Mouse (Mus musculus) midbrain, embryonic 12.5 days (tissue): ENCODE results near the gene Kifc3. TPM values are rescaled to one million over a fixed set of nuclear protein-coding genes. Genes with fewer than 3 reads are reported as not detected.
A peak's percentile ranks its signal among the peaks of the same experiment; 100 is the strongest.

Experiments
- ATAC-seq: fragments of 200-750 bp; cut with Nextera tagmentation; 2 replicates; pipeline ENCODE4 v1.8.0; 2017; ENCODE audit warnings: low read depth, moderate TSS enrichment, moderate library complexity; ENCODE audit not compliant: low FRiP score
- H3K27ac ChIP-seq: fragments of 300-500 bp; sonication (generic); replicated peaks from 2 replicates; pipeline ENCODE4 v1.5.1; 2016; ENCODE audit warnings: mild to moderate bottlenecking
- H3K27me3 ChIP-seq: fragments of 300-500 bp; sonication (generic); 2 replicates; pipeline ENCODE4 v1.6.1; 2016; ENCODE audit warnings: mild to moderate bottlenecking
- H3K36me3 ChIP-seq: fragments of 300-500 bp; sonication (generic); 2 replicates; pipeline ENCODE4 v1.6.1; 2016
- H3K4me1 ChIP-seq: fragments of 300-500 bp; sonication (generic); 2 replicates; pipeline ENCODE4 v1.6.1; 2016
- H3K4me2 ChIP-seq: fragments of 300-500 bp; sonication (generic); replicated peaks from 2 replicates; pipeline ENCODE4 v1.6.1; 2016; ENCODE audit warnings: mild to moderate bottlenecking, moderate library complexity
- H3K4me3 ChIP-seq: fragments of 300-500 bp; sonication (generic); 2 replicates; pipeline ENCODE4 v1.5.1; 2016; ENCODE audit warnings: mild to moderate bottlenecking
- H3K9ac ChIP-seq: fragments of 300-500 bp; sonication (generic); replicated peaks from 2 replicates; pipeline ENCODE4 v1.6.1; 2016; ENCODE audit warnings: mild to moderate bottlenecking, moderate library complexity
- H3K9me3 ChIP-seq: fragments of 300-500 bp; sonication (generic); 2 replicates; pipeline ENCODE4 v1.6.1; 2016; ENCODE audit warnings: mild to moderate bottlenecking
- WGBS: fragments of 180-500 bp; shearing (Covaris S2); methylation state at CpG from one replicate; pipeline ENCODE4 v1.1.7; 2016; 5-methylcytosine and 5-hydroxymethylcytosine counted together
- polyA plus RNA-seq: library from polyadenylated mRNA; unstranded; fragments of >200 nt; fragmentation: Nextera tagmentation; extraction: Ambion mirVana; gene quantifications from 2 replicates; pipeline ENCODE4 v1.2.1, GENCODE M21; 2016

Gene Kifc3
- polyA plus RNA-seq, 1 experiment from 2014 or later: 10.0 TPM

- ATAC-seq: no peak
- H3K9ac ChIP-seq: no peak overlapping the region
- no peak overlapping the region for H3K4me3 ChIP-seq
- H3K27ac ChIP-seq: no peak overlapping the region
- no peaks in the 10 kb centered on the region for H3K9me3 ChIP-seq
- H3K27me3 ChIP-seq: no peaks in the 10 kb centered on the region
- no peak overlapping the region for H3K4me2 ChIP-seq
- WGBS: 93% methylated on average over 4 of the region's 4 CpGs
- peaks cover 47% of the 10 kb centered on the region for H3K36me3 ChIP-seq
- H3K4me1 ChIP-seq: peaks cover 19% of the 10 kb centered on the region
These were observed 118.4 kb downstream of the Kifc3 start for GRCm38 (mm10) chr8:95084261-95084660.

DNA sequence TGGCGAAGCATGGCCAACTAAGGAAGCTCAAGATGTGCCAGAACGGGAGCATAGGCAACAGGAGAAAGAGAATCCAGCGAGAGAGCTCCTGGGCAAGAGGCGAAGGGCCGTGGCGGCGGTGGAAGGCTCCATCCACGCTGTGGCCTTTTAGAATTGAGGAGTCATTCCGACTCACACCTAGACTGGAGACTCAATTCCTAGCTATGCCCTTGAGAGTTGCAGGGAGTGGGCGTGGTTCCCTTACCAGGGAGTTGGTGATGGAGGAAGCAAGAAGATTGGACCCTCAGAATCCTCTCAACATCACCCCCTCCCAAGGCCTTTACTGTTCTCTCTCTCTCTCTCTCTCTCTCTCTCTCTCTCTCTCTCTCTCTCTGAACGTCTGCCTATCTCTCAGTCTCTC is 121.0 kb downstream of the Kifc3 start:
- H3K27me3 ChIP-seq: no peaks in the 10 kb centered on the region
- peak overlapping the region; percentile 85 for H3K4me3 ChIP-seq
- H3K4me1 ChIP-seq: peaks cover 19% of the 10 kb centered on the region
- ATAC-seq: no peak
- 9% methylated on average over 11 of the region's 11 CpGs for WGBS
- peak overlapping the region; percentile 82 for H3K9ac ChIP-seq
- peak overlapping the region; percentile 68; the same call in 1 of the 2 replicates for H3K27ac ChIP-seq
- no peaks in the 10 kb centered on the region for H3K9me3 ChIP-seq
- H3K36me3 ChIP-seq: peaks cover 21% of the 10 kb centered on the region
- H3K4me2 ChIP-seq: peak overlapping the region; percentile 97

DNA sequence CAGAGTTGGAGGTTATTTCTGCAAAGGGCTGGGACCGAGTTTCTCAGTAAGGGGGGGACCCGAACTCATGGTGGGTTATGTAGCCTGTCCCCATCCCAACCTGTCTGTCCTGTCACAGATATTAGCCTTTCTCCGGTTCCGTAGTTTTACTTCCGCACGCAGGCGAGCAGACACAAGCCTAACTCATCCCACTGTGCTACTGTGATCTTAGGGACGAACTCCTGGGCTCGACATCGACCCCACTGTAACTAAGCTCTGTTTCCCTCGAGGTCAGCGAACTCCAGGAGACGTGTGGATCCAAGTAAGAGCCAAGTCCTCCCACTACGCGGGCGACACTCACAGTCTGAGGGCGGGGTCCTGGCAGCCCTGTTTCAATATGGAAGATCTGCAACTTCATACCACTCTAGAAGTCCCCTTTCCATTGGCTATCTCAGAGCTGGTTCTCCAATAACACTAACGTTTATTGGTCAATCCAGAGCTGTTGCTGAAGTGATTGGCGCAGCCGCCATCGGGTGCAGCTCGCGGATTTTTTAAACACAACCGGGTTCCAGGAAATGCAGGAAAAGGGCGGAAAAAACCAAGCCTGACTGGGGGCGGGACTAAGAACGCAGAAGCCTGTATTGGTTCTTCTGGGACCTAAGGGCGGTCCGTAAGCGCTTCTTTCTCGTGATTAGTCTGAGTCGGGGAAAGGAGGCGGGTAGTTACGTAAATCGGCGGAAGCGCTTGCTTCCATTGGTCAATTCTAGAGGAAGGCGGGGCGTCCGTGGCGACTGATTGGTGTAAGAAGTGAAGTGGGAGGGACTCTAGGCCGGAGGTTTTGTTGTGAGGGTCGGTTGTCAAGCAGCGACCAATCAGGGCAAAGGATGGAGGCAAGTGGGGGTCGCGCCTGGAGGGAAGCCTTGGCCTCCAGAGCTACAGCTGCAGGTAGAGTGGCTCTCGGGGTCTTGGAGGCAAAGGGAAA is 122.0 kb downstream of the Kifc3 start, which contains the start of gene Katnb1:
Katnb1 (plus strand) TSS at position 806 of the 961 bp plus-strand sequence.
- peak; percentile 97 for ATAC-seq
- Histone ChIP-seq H3K27ac (peak within 1 kb of the TSS; percentile 68), H3K9ac (peak within 1 kb of the TSS; percentile 82), H3K4me1 (peaks cover 19% of the 10 kb centered on the region), H3K4me3 (peak within 1 kb of the TSS; percentile 85), H3K36me3 (peaks cover 20% of the 10 kb centered on the region), H3K4me2 (peak within 1 kb of the TSS; percentile 97), H3K9me3 (no peaks in the 10 kb centered on the region), H3K27me3 (no peaks in the 10 kb centered on the region)
- WGBS: under 1% methylated on average over 47 of the region's 47 CpGs

DNA sequence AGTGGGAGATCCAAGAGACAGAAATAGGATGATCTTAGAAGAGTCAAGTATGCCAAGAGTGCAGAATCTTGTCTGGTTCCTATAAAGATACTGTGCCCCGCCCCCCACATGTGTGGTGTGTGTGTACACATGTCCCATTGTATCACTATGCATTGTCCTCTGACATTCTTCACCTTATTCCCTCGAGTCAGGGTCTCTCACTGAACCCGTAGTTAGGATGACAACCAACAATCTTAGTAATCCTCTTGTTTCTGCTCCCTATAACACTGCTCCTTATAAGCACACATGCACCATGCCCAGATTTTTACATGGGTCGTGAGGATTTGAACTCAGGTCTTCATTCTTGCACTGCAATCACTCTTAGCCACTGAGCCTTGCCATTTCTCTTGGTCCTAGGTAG is 123.3 kb downstream of the Kifc3 start:
- 85% methylated on average over 4 of the region's 4 CpGs for WGBS
- Histone ChIP-seq H3K9me3 (no peaks in the 10 kb centered on the region), H3K4me2 (no peak overlapping the region), H3K36me3 (peaks cover 9% of the 10 kb centered on the region; the same call in 1 of the 2 replicates), H3K9ac (no peak overlapping the region), H3K4me3 (no peak overlapping the region), H3K4me1 (peaks cover 19% of the 10 kb centered on the region), H3K27me3 (no peaks in the 10 kb centered on the region), H3K27ac (no peak overlapping the region)
- no peak for ATAC-seq

DNA sequence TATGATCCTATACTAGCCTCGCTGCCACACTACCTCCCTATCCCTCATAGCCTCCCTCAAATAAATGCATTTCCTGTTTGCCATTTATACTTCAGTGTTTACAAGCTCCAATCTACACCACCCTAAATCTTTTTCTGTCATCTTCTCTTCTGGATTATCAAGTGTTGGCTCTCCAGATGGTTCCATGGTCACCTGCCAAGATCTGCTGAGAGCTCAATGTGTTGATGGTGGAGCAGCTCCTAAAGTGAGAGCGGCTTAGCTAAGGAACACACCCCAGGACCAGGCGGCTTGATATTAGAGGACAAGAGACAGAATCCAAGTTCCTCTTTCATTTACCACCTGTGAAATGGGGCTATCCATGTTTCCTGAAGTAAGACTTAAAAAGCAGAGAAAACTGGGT is 124.6 kb downstream of the Kifc3 start:
- H3K4me2 ChIP-seq: no peak overlapping the region
- no peak overlapping the region for H3K27ac ChIP-seq
- H3K27me3 ChIP-seq: no peaks in the 10 kb centered on the region
- ATAC-seq: no peak
- H3K9me3 ChIP-seq: no peaks in the 10 kb centered on the region
- WGBS: 84% methylated on average over 3 of the region's 3 CpGs
- H3K9ac ChIP-seq: no peak overlapping the region
- no peak overlapping the region for H3K4me3 ChIP-seq
- H3K4me1 ChIP-seq: peaks cover 19% of the 10 kb centered on the region
- H3K36me3 ChIP-seq: no peaks in the 10 kb centered on the region

DNA sequence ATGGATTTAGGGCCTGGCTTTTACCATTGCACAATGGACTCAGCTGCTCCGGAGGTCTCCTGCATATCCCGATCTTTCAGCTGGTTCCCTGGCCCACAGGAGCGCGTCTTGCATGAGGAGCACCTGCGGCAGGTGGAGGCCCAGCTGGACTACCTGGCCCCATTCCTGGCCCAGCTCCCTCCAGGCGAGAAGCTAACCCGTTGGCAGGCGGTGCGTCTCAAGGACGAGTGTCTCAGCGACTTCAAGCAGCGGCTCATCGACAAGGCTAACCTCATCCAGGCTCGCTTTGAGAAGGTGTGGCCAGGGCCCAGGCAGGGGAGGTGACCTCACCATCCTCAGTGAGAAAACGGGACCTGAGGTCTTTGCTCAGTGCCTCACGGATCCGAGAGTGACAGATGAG is 126.5 kb downstream of the Kifc3 start:
- Histone ChIP-seq H3K9me3 (no peaks in the 10 kb centered on the region), H3K9ac (no peak overlapping the region), H3K4me2 (no peak overlapping the region), H3K27ac (no peak overlapping the region), H3K36me3 (no peaks in the 10 kb centered on the region), H3K27me3 (no peaks in the 10 kb centered on the region), H3K4me3 (no peak overlapping the region), H3K4me1 (peaks cover 3% of the 10 kb centered on the region)
- no peak for ATAC-seq
- 82% methylated on average over 17 of the region's 17 CpGs for WGBS

- Histone ChIP-seq H3K27ac (no peak overlapping the region), H3K4me1 (peaks cover 3% of the 10 kb centered on the region), H3K9ac (no peak overlapping the region), H3K4me2 (no peak overlapping the region), H3K36me3 (no peaks in the 10 kb centered on the region), H3K4me3 (no peak overlapping the region), H3K27me3 (no peaks in the 10 kb centered on the region), H3K9me3 (no peaks in the 10 kb centered on the region)
- 71% methylated on average over 3 of the region's 3 CpGs for WGBS
- ATAC-seq: no peak
These were observed 127.1 kb downstream of the Kifc3 start for GRCm38 (mm10) chr8:95075504-95075903.

DNA sequence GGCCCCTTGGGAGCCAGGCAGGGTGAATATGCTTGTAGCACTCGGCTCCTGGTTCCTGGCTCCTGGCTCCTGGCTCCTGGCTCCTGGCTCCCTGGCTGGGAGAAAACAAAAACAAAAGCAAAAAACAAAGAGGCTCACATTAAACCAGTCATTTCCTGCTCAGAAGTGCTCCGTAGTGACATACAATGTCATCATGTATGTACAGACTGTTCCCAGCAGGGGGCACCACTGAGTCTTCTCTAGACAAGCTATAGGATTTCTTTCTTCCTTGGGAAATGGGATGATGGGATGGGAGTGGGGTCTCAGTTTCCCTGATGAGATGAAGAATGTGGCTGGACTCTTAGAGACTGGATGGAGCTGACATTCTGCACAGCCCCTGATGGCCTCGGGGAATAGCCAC is 135.0 kb downstream of the Kifc3 start:
- Histone ChIP-seq H3K27ac (no peak overlapping the region), H3K4me1 (no peaks in the 10 kb centered on the region), H3K4me3 (no peak overlapping the region), H3K4me2 (no peak overlapping the region), H3K27me3 (no peaks in the 10 kb centered on the region), H3K9ac (no peak overlapping the region), H3K9me3 (no peaks in the 10 kb centered on the region), H3K36me3 (no peaks in the 10 kb centered on the region)
- WGBS: 55% methylated on average over 3 of the region's 3 CpGs
- ATAC-seq: no peak

GRCm38 (mm10) chr8:95064531-95064930 is 138.1 kb downstream of the Kifc3 start:
- Histone ChIP-seq H3K4me1 (no peaks in the 10 kb centered on the region), H3K27ac (no peak overlapping the region), H3K9me3 (no peaks in the 10 kb centered on the region), H3K4me3 (no peak overlapping the region), H3K4me2 (no peak overlapping the region), H3K9ac (no peak overlapping the region), H3K36me3 (no peaks in the 10 kb centered on the region), H3K27me3 (no peaks in the 10 kb centered on the region)
- 91% methylated on average over 2 of the region's 2 CpGs for WGBS
- no peak for ATAC-seq

DNA sequence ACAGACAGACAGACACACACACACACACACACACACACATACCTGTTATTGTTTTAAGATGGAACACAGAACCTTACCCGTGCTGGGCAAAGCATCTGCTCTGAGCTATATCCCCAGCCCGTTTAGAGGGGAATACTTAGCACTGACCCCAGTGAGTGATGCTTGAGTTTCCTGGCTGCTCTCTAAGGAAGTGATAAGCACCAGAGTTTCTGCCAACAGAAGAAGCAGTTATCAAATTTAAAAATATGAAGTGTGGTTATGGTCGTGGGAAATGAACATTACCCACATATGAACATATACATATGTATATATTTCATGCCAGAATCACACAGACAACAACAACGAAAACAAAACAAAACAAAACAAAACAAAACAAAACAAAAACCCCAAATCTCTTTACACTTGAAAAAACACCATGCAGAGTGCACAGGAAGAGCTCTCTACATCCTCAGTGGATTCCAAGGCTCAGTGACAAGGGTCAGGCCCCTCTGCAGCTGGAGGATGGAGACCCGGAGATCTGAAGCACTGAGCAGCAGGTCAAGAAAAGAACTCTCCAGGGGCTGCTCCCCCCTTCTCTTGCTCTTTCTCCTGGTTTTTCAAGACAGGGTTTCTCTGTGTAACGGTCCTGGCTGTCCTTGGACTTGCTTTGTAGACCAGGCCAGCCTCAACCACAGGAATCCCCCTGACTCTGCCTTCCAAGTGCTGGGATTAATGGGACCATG is 142.6 kb downstream of the Kifc3 start:
- ATAC-seq: no peak
- no peak overlapping the region for H3K9ac ChIP-seq
- no peaks in the 10 kb centered on the region for H3K36me3 ChIP-seq
- H3K4me3 ChIP-seq: no peak overlapping the region
- WGBS: 73% methylated on average over 6 of the region's 6 CpGs
- no peak overlapping the region for H3K27ac ChIP-seq
- no peak overlapping the region for H3K4me2 ChIP-seq
- 0 out of 2 replicates have a peak, but pooled peaks cover 2% of the 10 kb centered on the region for H3K4me1 ChIP-seq
- H3K27me3 ChIP-seq: no peaks in the 10 kb centered on the region
- no peaks in the 10 kb centered on the region for H3K9me3 ChIP-seq

DNA sequence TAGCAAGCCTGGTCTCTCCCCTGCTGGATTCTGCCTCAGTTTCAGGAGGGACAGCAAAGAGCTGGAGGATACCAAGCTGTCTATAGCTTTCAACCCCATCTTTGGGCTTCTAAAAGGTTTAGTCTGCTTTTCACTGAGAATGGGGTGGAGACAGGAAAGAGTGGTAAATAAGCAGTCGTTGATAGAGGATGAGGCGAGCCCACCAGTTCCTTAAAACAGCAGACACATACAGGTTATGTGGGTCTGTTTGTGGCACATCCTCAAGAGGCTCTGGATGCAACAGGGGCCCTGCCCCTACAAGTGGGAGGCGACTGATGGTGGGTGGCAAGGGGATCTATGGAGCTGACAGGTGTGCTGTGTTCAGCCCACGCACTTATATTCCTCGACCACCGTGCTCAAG is 144.0 kb downstream of the Kifc3 start:
- WGBS: 87% methylated on average over 6 of the region's 6 CpGs
- Histone ChIP-seq H3K27ac (no peak overlapping the region), H3K4me3 (no peak overlapping the region), H3K4me1 (0 out of 2 replicates have a peak, but pooled peaks cover 2% of the 10 kb centered on the region), H3K36me3 (no peaks in the 10 kb centered on the region), H3K9me3 (no peaks in the 10 kb centered on the region), H3K9ac (no peak overlapping the region), H3K4me2 (no peak overlapping the region), H3K27me3 (no peaks in the 10 kb centered on the region)
- ATAC-seq: no peak

DNA sequence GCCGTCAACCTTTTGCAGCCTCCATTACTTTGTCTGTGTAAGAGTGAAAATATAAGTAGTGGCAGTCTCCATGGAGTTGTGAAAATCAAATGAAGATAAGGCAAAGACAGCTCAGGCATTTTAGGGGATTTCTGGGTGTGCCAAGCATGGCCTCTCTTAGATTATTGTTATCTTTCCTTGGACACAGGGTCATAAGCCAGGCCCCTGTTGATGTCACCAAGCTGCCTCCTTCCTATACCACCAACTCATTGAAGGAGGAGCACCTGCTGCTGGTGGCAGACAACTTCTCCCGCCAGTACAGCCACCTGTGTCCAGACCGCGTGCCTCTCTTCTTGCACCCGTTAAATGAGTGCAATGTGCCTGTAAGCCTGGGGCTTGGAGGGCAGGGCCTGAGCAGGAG is 146.2 kb downstream of the Kifc3 start:
- H3K36me3 ChIP-seq: no peaks in the 10 kb centered on the region
- no peak overlapping the region for H3K4me3 ChIP-seq
- 0 out of 2 replicates have a peak, but pooled peaks cover 2% of the 10 kb centered on the region for H3K4me1 ChIP-seq
- H3K27ac ChIP-seq: no peak overlapping the region
- no peak overlapping the region for H3K4me2 ChIP-seq
- ATAC-seq: no peak
- no peak overlapping the region for H3K9ac ChIP-seq
- WGBS: 87% methylated on average over 5 of the region's 5 CpGs
- H3K27me3 ChIP-seq: no peaks in the 10 kb centered on the region
- H3K9me3 ChIP-seq: no peaks in the 10 kb centered on the region
